Mouse (Mus musculus): ENCODE measurements around the gene Rps27l. TPM values are rescaled to one million over a fixed set of nuclear protein-coding genes. Genes with fewer than 3 reads are reported as not detected.
A peak's percentile ranks its signal among the peaks of the same experiment; 100 is the strongest.

Gene Rps27l
- polyA plus RNA-seq, 1 experiment from 2014 or later: 708 TPM

- no peak for ATAC-seq (ENCODE audit: insufficient number of reproducible peaks, insufficient read depth, low FRiP score, low read depth)
- Histone ChIP-seq H3K4me1 (ENCODE audit: control insufficient read depth, insufficient read depth, low read length) (0 out of 2 replicates have a peak, but pooled peaks cover 4% of the 10 kb centered on the region), H3K9ac (replicated peaks; ENCODE audit: low read depth, low read length) (no peak overlapping the region), H3K27ac (ENCODE audit: low read length) (no peak overlapping the region), H3K4me3 (ENCODE audit: low read depth, low read length) (no peak overlapping the region), H3K4me2 (replicated peaks; ENCODE audit: low read depth, low read length) (no peak overlapping the region), H3K9me3 (ENCODE audit: control insufficient read depth, low read depth, low read length) (no peaks in the 10 kb centered on the region), H3K27me3 (ENCODE audit: control insufficient read depth, insufficient read depth, low read length) (no peaks in the 10 kb centered on the region), H3K36me3 (ENCODE audit: control insufficient read depth, insufficient read depth, low read length) (no peaks in the 10 kb centered on the region)
- 15% methylated on average over 5 of the region's 5 CpGs for WGBS
Observed at GRCm38 (mm10) chr9:66980458-66980857, 34.6 kb downstream of the Rps27l start.

DNA sequence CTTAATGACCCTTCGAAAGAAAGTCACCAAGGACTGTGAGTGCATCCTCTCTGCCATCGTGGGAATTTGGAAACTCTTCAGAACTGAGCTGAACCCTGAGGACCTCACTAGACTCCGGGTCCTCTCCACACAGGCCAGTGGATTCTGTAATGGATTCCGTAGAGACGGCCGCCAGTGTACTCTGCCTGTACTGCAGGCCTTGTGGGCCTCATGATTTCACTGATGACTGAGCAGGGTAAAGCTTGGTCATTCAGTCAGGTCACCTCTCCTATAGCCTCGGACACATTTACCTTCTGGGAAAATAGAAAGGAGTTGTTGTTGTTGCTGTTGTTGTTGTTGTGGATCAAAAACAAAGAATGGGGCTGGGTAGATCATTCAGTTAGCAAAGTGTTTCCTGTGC is 36.2 kb downstream of the Rps27l start:
- Histone ChIP-seq H3K9ac (replicated peaks; ENCODE audit: low read depth, low read length) (no peak overlapping the region), H3K4me3 (ENCODE audit: low read depth, low read length) (no peak overlapping the region), H3K36me3 (ENCODE audit: control insufficient read depth, insufficient read depth, low read length) (no peaks in the 10 kb centered on the region), H3K4me2 (replicated peaks; ENCODE audit: low read depth, low read length) (no peak overlapping the region), H3K9me3 (ENCODE audit: control insufficient read depth, low read depth, low read length) (no peaks in the 10 kb centered on the region), H3K4me1 (ENCODE audit: control insufficient read depth, insufficient read depth, low read length) (no peaks in the 10 kb centered on the region), H3K27ac (ENCODE audit: low read length) (no peak overlapping the region), H3K27me3 (ENCODE audit: control insufficient read depth, insufficient read depth, low read length) (no peaks in the 10 kb centered on the region)
- no peak for ATAC-seq (ENCODE audit: insufficient number of reproducible peaks, insufficient read depth, low FRiP score, low read depth)
- 78% methylated on average over 7 of the region's 7 CpGs for WGBS

DNA sequence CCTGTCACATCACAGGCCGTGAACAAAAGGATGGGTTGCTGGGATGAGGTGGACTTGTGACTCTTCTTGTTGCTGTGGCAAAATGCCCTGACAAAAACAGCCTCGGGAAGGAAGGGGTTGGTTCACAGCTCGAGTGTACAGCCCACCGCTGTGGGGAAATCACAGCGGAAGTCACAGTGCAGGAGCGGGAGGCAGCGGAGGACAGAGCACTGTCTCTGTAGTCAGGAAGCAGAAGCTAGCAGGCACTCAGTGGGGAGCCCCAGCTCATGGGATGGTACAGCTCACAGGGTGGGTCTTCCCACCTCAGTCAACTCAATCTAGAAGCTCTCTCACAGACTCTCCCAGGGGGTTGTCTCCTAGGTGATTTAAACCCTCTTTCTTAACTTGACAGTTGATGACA is 39.5 kb downstream of the Rps27l start:
- H3K36me3 ChIP-seq (ENCODE audit: control insufficient read depth, insufficient read depth, low read length): no peaks in the 10 kb centered on the region
- no peak overlapping the region for H3K27ac ChIP-seq (ENCODE audit: low read length)
- no peak overlapping the region for H3K9ac ChIP-seq (replicated peaks; ENCODE audit: low read depth, low read length)
- H3K9me3 ChIP-seq (ENCODE audit: control insufficient read depth, low read depth, low read length): no peaks in the 10 kb centered on the region
- H3K27me3 ChIP-seq (ENCODE audit: control insufficient read depth, insufficient read depth, low read length): no peaks in the 10 kb centered on the region
- H3K4me2 ChIP-seq (replicated peaks; ENCODE audit: low read depth, low read length): no peak overlapping the region
- no peak overlapping the region for H3K4me3 ChIP-seq (ENCODE audit: low read depth, low read length)
- ATAC-seq (ENCODE audit: insufficient number of reproducible peaks, insufficient read depth, low FRiP score, low read depth): no peak
- H3K4me1 ChIP-seq (ENCODE audit: control insufficient read depth, insufficient read depth, low read length): peaks cover 23% of the 10 kb centered on the region
- WGBS: 83% methylated on average over 7 of the region's 7 CpGs

DNA sequence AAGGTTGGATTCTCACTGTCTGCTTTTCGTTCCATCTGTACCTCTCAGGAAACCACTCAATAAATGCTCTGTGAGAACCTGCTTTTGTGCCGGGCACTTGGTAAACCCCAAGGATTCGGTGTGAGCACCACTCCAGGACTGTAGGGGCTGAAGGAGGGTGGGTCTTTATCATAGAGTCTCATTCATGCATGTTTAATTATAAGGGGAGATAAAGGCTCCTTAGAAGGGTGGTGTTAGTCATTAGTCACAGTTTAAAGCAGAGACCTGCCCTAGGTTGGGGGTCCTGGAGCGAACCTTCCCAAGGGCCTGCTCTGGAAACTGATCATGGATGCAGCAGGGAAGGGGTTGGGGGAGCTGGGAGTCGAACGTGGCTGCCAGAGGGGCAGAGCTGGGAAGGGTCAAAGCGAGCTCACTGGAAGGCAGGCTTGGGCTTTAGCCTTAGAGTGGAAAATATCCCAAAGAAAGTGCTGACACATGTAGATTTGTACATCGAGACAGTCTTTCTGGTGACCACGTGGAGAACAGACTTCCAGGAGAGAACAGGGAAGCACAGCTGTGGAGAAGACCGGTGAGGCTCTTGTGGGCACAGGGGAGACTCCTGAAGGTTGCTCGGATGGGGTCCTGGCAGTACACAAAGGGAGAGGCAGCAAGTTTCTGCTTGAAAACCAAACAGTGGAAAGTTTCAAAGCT is 42.5 kb downstream of the Rps27l start:
- ATAC-seq (ENCODE audit: insufficient number of reproducible peaks, insufficient read depth, low FRiP score, low read depth): peak; percentile 56
- H3K9me3 ChIP-seq (ENCODE audit: control insufficient read depth, low read depth, low read length): no peaks in the 10 kb centered on the region
- no peaks in the 10 kb centered on the region for H3K27me3 ChIP-seq (ENCODE audit: control insufficient read depth, insufficient read depth, low read length)
- no peaks in the 10 kb centered on the region for H3K36me3 ChIP-seq (ENCODE audit: control insufficient read depth, insufficient read depth, low read length)
- no peak overlapping the region for H3K4me2 ChIP-seq (replicated peaks; ENCODE audit: low read depth, low read length)
- peak overlapping the region; percentile 96 for H3K27ac ChIP-seq (ENCODE audit: low read length)
- H3K4me1 ChIP-seq (ENCODE audit: control insufficient read depth, insufficient read depth, low read length): peaks cover 28% of the 10 kb centered on the region
- 38% methylated on average over 11 of the region's 11 CpGs for WGBS
- H3K9ac ChIP-seq (replicated peaks; ENCODE audit: low read depth, low read length): no peak overlapping the region
- no peak overlapping the region for H3K4me3 ChIP-seq (ENCODE audit: low read depth, low read length)

DNA sequence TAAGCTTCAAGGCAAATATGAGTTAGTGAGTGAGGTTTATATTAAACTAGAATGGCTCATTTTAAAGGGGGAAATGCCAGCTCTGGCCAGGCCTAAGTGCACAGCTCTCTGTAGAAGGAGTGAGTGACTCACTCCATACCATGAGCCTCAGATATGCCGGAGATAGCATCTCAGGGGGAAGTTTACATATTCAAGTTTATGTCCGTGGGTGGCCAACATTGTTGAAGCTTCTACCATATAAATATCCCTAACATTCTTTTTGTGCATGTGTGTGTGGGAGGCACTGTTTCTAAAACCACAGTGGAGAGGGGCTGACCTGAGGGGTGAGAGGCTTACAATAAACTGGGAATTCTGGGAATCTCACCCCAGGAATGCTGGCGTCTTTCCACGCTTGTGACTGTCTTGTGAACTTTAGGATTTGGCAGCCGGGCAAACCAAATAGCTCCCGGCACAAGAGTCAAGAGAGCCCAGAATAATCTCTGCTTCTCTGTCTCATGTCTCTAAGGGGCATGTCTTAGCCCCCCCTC is 43.1 kb downstream of the Rps27l start:
- Histone ChIP-seq H3K9ac (replicated peaks; ENCODE audit: low read depth, low read length) (no peak overlapping the region), H3K36me3 (ENCODE audit: control insufficient read depth, insufficient read depth, low read length) (no peaks in the 10 kb centered on the region), H3K27me3 (ENCODE audit: control insufficient read depth, insufficient read depth, low read length) (no peaks in the 10 kb centered on the region), H3K27ac (ENCODE audit: low read length) (peak overlapping the region; percentile 96), H3K4me3 (ENCODE audit: low read depth, low read length) (no peak overlapping the region), H3K4me2 (replicated peaks; ENCODE audit: low read depth, low read length) (0 out of 2 replicates have a peak overlapping the region, but pooled peaks have one; percentile 5), H3K9me3 (ENCODE audit: control insufficient read depth, low read depth, low read length) (no peaks in the 10 kb centered on the region), H3K4me1 (ENCODE audit: control insufficient read depth, insufficient read depth, low read length) (peaks cover 28% of the 10 kb centered on the region)
- peak; percentile 85 for ATAC-seq (ENCODE audit: insufficient number of reproducible peaks, insufficient read depth, low FRiP score, low read depth)
- 9% methylated on average over 6 of the region's 6 CpGs for WGBS

- H3K4me3 ChIP-seq (ENCODE audit: low read depth, low read length): no peak overlapping the region
- no peaks in the 10 kb centered on the region for H3K27me3 ChIP-seq (ENCODE audit: control insufficient read depth, insufficient read depth, low read length)
- H3K4me1 ChIP-seq (ENCODE audit: control insufficient read depth, insufficient read depth, low read length): peaks cover 28% of the 10 kb centered on the region
- ATAC-seq (ENCODE audit: insufficient number of reproducible peaks, insufficient read depth, low FRiP score, low read depth): no peak
- no peak overlapping the region for H3K9ac ChIP-seq (replicated peaks; ENCODE audit: low read depth, low read length)
- no peaks in the 10 kb centered on the region for H3K9me3 ChIP-seq (ENCODE audit: control insufficient read depth, low read depth, low read length)
- 44% methylated on average over 6 of the region's 6 CpGs for WGBS
- no peaks in the 10 kb centered on the region for H3K36me3 ChIP-seq (ENCODE audit: control insufficient read depth, insufficient read depth, low read length)
- 0 out of 2 replicates have a peak overlapping the region, but pooled peaks have one; percentile 5 for H3K4me2 ChIP-seq (replicated peaks; ENCODE audit: low read depth, low read length)
- H3K27ac ChIP-seq (ENCODE audit: low read length): peak overlapping the region; percentile 96
Observed at GRCm38 (mm10) chr9:66989581-66989980, 43.7 kb downstream of the Rps27l start.

GRCm38 (mm10) chr9:66990046-66990445 is 44.2 kb downstream of the Rps27l start:
- no peak for ATAC-seq (ENCODE audit: insufficient number of reproducible peaks, insufficient read depth, low FRiP score, low read depth)
- Histone ChIP-seq H3K4me1 (ENCODE audit: control insufficient read depth, insufficient read depth, low read length) (peaks cover 28% of the 10 kb centered on the region), H3K27ac (ENCODE audit: low read length) (peak overlapping the region; percentile 96; the same call in 1 of the 2 replicates), H3K27me3 (ENCODE audit: control insufficient read depth, insufficient read depth, low read length) (no peaks in the 10 kb centered on the region), H3K9ac (replicated peaks; ENCODE audit: low read depth, low read length) (no peak overlapping the region), H3K4me3 (ENCODE audit: low read depth, low read length) (no peak overlapping the region), H3K36me3 (ENCODE audit: control insufficient read depth, insufficient read depth, low read length) (no peaks in the 10 kb centered on the region), H3K9me3 (ENCODE audit: control insufficient read depth, low read depth, low read length) (no peaks in the 10 kb centered on the region), H3K4me2 (replicated peaks; ENCODE audit: low read depth, low read length) (no peak overlapping the region)
- WGBS: 84% methylated on average over 5 of the region's 5 CpGs

DNA sequence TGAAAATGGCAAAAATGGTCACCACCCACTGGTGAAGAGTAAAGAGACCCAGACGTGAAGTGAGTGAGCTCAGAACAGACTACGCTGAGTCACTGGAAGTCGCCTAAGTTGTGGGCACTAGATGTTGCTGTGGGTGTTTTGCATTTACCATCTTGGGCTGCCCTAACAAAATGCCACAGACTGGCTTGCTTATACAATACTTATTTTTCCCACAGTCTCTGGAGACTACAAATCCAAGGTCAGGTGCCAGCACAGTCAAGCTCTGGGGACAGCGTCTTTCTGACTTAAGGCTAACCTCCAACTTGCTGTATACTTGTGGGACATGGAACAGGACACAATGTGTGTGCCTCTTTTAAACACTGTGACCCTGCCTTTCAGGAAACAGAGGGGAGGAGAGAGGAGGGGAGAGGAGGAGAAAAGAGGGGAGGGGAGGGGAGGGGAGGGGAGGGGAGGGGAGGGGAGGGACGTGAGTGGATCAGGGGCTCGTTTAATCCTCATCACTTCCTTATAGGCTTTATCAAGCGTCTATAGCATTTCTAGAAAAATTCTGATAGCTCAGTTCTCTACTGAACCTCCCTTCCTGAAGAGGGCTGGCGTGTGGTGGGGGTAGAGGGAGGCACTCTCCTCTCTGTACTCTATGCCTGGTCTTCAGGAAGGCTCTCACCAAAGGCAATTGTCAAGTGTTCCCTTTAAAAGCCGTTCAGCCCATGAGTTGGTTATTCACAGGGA is 45.3 kb downstream of the Rps27l start:
- H3K27ac ChIP-seq (ENCODE audit: low read length): no peak overlapping the region
- H3K36me3 ChIP-seq (ENCODE audit: control insufficient read depth, insufficient read depth, low read length): no peaks in the 10 kb centered on the region
- WGBS: 63% methylated on average over 9 of the region's 9 CpGs
- peaks cover 28% of the 10 kb centered on the region for H3K4me1 ChIP-seq (ENCODE audit: control insufficient read depth, insufficient read depth, low read length)
- H3K4me3 ChIP-seq (ENCODE audit: low read depth, low read length): no peak overlapping the region
- no peaks in the 10 kb centered on the region for H3K9me3 ChIP-seq (ENCODE audit: control insufficient read depth, low read depth, low read length)
- H3K27me3 ChIP-seq (ENCODE audit: control insufficient read depth, insufficient read depth, low read length): no peaks in the 10 kb centered on the region
- ATAC-seq (ENCODE audit: insufficient number of reproducible peaks, insufficient read depth, low FRiP score, low read depth): no peak
- no peak overlapping the region for H3K9ac ChIP-seq (replicated peaks; ENCODE audit: low read depth, low read length)
- H3K4me2 ChIP-seq (replicated peaks; ENCODE audit: low read depth, low read length): no peak overlapping the region
